Mouse (Mus musculus) neural tube, embryonic 13.5 days (tissue): Measurements from ENCODE around the gene Tnfaip6. TPM values are rescaled to one million over a fixed set of nuclear protein-coding genes. Genes with fewer than 3 reads are reported as not detected.

ENCODE experiments used
- polyA plus RNA-seq: library from polyadenylated mRNA; unstranded; fragments of >200 nt; fragmentation: Nextera tagmentation; extraction: Ambion mirVana; gene quantifications from 2 replicates; pipeline ENCODE4 v1.2.1, GENCODE M21; 2015

The Tnfaip6 gene
- polyA plus RNA-seq, 1 experiment from 2014 or later = 7.4 TPM

Other genes starting within 250 kb of the Tnfaip6 start
- gene Rbm43, start 102.8 kb upstream of the Tnfaip6 start, polyA plus RNA-seq = 3.6 and 6.1 TPM in 2 replicates
- gene Nmi, start 64.5 kb upstream of the Tnfaip6 start, polyA plus RNA-seq = 5.6 and 5.9 TPM in 2 replicates
- 19.8 and 20.2 TPM in 2 replicates for gene Rif1, start 34.8 kb downstream of the Tnfaip6 start, polyA plus RNA-seq